Mouse (Mus musculus): ENCODE data around the gene Grip1. TPM values are rescaled to one million over a fixed set of nuclear protein-coding genes. Genes with fewer than 3 reads are reported as not detected.
A peak's percentile ranks its signal among the peaks of the same experiment; 100 is the strongest.

The Grip1 gene
- polyA plus RNA-seq, 1 experiment from 2014 or later: 1.8 TPM

GRCm38 (mm10) chr10:120124801-120125464, 671.3 kb downstream of the Grip1 start:
- WGBS: 47% methylated on average over 7 of the region's 7 CpGs
- no peaks in the 10 kb centered on the region; the same call in 1 of the 2 replicates for H3K27me3 ChIP-seq (ENCODE audit: control insufficient read depth, insufficient read depth, low read depth, low read length)
- H3K4me1 ChIP-seq (replicated peaks; ENCODE audit: control insufficient read depth, insufficient read depth, low read length): 0 out of 2 replicates have a peak, but pooled peaks cover 3% of the 10 kb centered on the region
- no peaks in the 10 kb centered on the region for H3K36me3 ChIP-seq (ENCODE audit: control insufficient read depth, insufficient read depth, low read length)
- H3K4me3 ChIP-seq (ENCODE audit: low read length): no peak overlapping the region
- no peak overlapping the region for H3K4me2 ChIP-seq (ENCODE audit: low read depth, low read length)
- no peak overlapping the region for H3K9ac ChIP-seq (ENCODE audit: low read length)
- peak; percentile 56 for ATAC-seq (ENCODE audit: low read depth)
- H3K27ac ChIP-seq (ENCODE audit: low read length): no peak overlapping the region
- no peaks in the 10 kb centered on the region for H3K9me3 ChIP-seq (ENCODE audit: control insufficient read depth, low read length)

- WGBS: 62% methylated on average over 10 of the region's 10 CpGs
- H3K4me2 ChIP-seq (ENCODE audit: low read depth, low read length): no peak overlapping the region
- H3K4me1 ChIP-seq (replicated peaks; ENCODE audit: control insufficient read depth, insufficient read depth, low read length): 0 out of 2 replicates have a peak, but pooled peaks cover 3% of the 10 kb centered on the region
- no peaks in the 10 kb centered on the region for H3K36me3 ChIP-seq (ENCODE audit: control insufficient read depth, insufficient read depth, low read length)
- H3K4me3 ChIP-seq (ENCODE audit: low read length): no peak overlapping the region
- no peak overlapping the region for H3K9ac ChIP-seq (ENCODE audit: low read length)
- no peak for ATAC-seq (ENCODE audit: low read depth)
- H3K27ac ChIP-seq (ENCODE audit: low read length): no peak overlapping the region
- no peaks in the 10 kb centered on the region for H3K9me3 ChIP-seq (ENCODE audit: control insufficient read depth, low read length)
- no peaks in the 10 kb centered on the region; the same call in 1 of the 2 replicates for H3K27me3 ChIP-seq (ENCODE audit: control insufficient read depth, insufficient read depth, low read depth, low read length)
These were observed 671.8 kb downstream of the Grip1 start for GRCm38 (mm10) chr10:120125465-120125857.

GRCm38 (mm10) chr10:120128601-120129277, 675.1 kb downstream of the Grip1 start:
- Histone ChIP-seq H3K9ac (ENCODE audit: low read length) (no peak overlapping the region), H3K4me2 (ENCODE audit: low read depth, low read length) (peak overlapping the region; percentile 29), H3K27ac (ENCODE audit: low read length) (no peak overlapping the region), H3K4me3 (ENCODE audit: low read length) (no peak overlapping the region), H3K36me3 (ENCODE audit: control insufficient read depth, insufficient read depth, low read length) (no peaks in the 10 kb centered on the region), H3K4me1 (replicated peaks; ENCODE audit: control insufficient read depth, insufficient read depth, low read length) (0 out of 2 replicates have a peak, but pooled peaks cover 3% of the 10 kb centered on the region), H3K9me3 (ENCODE audit: control insufficient read depth, low read length) (no peaks in the 10 kb centered on the region), H3K27me3 (ENCODE audit: control insufficient read depth, insufficient read depth, low read depth, low read length) (no peaks in the 10 kb centered on the region; the same call in 1 of the 2 replicates)
- no peak for ATAC-seq (ENCODE audit: low read depth)
- 32% methylated on average over 13 of the region's 13 CpGs for WGBS

GRCm38 (mm10) chr10:120130621-120131020, 677.0 kb downstream of the Grip1 start:
- 0 out of 2 replicates have a peak, but pooled peaks cover 3% of the 10 kb centered on the region for H3K4me1 ChIP-seq (replicated peaks; ENCODE audit: control insufficient read depth, insufficient read depth, low read length)
- no peak for ATAC-seq (ENCODE audit: low read depth)
- no peaks in the 10 kb centered on the region for H3K36me3 ChIP-seq (ENCODE audit: control insufficient read depth, insufficient read depth, low read length)
- H3K27me3 ChIP-seq (ENCODE audit: control insufficient read depth, insufficient read depth, low read depth, low read length): no peaks in the 10 kb centered on the region; the same call in 1 of the 2 replicates
- no peaks in the 10 kb centered on the region for H3K9me3 ChIP-seq (ENCODE audit: control insufficient read depth, low read length)
- no peak overlapping the region for H3K27ac ChIP-seq (ENCODE audit: low read length)
- 60% methylated on average over 16 of the region's 16 CpGs for WGBS
- no peak overlapping the region for H3K9ac ChIP-seq (ENCODE audit: low read length)
- H3K4me3 ChIP-seq (ENCODE audit: low read length): no peak overlapping the region
- H3K4me2 ChIP-seq (ENCODE audit: low read depth, low read length): no peak overlapping the region

- 43% methylated on average over 11 of the region's 11 CpGs for WGBS
- no peak for ATAC-seq (ENCODE audit: low read depth)
- 0 out of 2 replicates have a peak, but pooled peaks cover under 1% of the 10 kb centered on the region for H3K4me1 ChIP-seq (replicated peaks; ENCODE audit: control insufficient read depth, insufficient read depth, low read length)
- H3K27ac ChIP-seq (ENCODE audit: low read length): no peak overlapping the region
- H3K4me3 ChIP-seq (ENCODE audit: low read length): no peak overlapping the region
- no peaks in the 10 kb centered on the region for H3K9me3 ChIP-seq (ENCODE audit: control insufficient read depth, low read length)
- no peak overlapping the region for H3K9ac ChIP-seq (ENCODE audit: low read length)
- H3K36me3 ChIP-seq (ENCODE audit: control insufficient read depth, insufficient read depth, low read length): no peaks in the 10 kb centered on the region
- no peak overlapping the region for H3K4me2 ChIP-seq (ENCODE audit: low read depth, low read length)
- no peaks in the 10 kb centered on the region; the same call in 1 of the 2 replicates for H3K27me3 ChIP-seq (ENCODE audit: control insufficient read depth, insufficient read depth, low read depth, low read length)
These were observed 680.1 kb downstream of the Grip1 start for GRCm38 (mm10) chr10:120133697-120134096.

GRCm38 (mm10) chr10:120136020-120136562, 682.5 kb downstream of the Grip1 start:
- 71% methylated on average over 12 of the region's 12 CpGs for WGBS
- Histone ChIP-seq H3K9me3 (ENCODE audit: control insufficient read depth, low read length) (no peaks in the 10 kb centered on the region), H3K4me3 (ENCODE audit: low read length) (no peak overlapping the region), H3K36me3 (ENCODE audit: control insufficient read depth, insufficient read depth, low read length) (no peaks in the 10 kb centered on the region), H3K27ac (ENCODE audit: low read length) (no peak overlapping the region), H3K27me3 (ENCODE audit: control insufficient read depth, insufficient read depth, low read depth, low read length) (no peaks in the 10 kb centered on the region), H3K4me2 (ENCODE audit: low read depth, low read length) (no peak overlapping the region), H3K9ac (ENCODE audit: low read length) (no peak overlapping the region), H3K4me1 (replicated peaks; ENCODE audit: control insufficient read depth, insufficient read depth, low read length) (no peaks in the 10 kb centered on the region; the same call in 1 of the 2 replicates)
- peak; percentile 41; the same call in 1 of the 2 replicates for ATAC-seq (ENCODE audit: low read depth)

Other genes with a start within 250 kb of the Grip1 start
- 47.6 and 56.7 TPM in 2 replicates for gene Cand1, start 213.8 kb upstream of the Grip1 start, polyA plus RNA-seq (2015; fragmentation: Nextera tagmentation; extraction: Ambion mirVana)